Mouse (Mus musculus) intestine, embryonic 14.5 days (tissue): ENCODE measurements around the gene Spryd3. TPM values are rescaled to one million over a fixed set of nuclear protein-coding genes. Genes with fewer than 3 reads are reported as not detected.

Experiments
- ATAC-seq: fragments of 200-750 bp; cut with Nextera tagmentation; replicated peaks from 2 replicates; pipeline ENCODE4 v1.8.0; 2017; ENCODE audit warnings: low read depth, moderate number of reproducible peaks, moderate TSS enrichment, moderate library complexity; ENCODE audit not compliant: low FRiP score, low TSS enrichment
- DNase-seq: peaks from one replicate; pipeline ENCODE4 v3.0.0-alpha.2; 2018; ENCODE audit warnings: low spot score
- H3K27ac ChIP-seq: fragments of 300-500 bp; sonication (generic); 2 replicates; pipeline ENCODE4 v1.5.1; 2014; ENCODE audit warnings: low read depth, mild to moderate bottlenecking, control low read depth
- H3K27me3 ChIP-seq: fragments of 300-500 bp; sonication (generic); replicated peaks from 2 replicates; pipeline ENCODE4 v1.6.1; 2014; ENCODE audit warnings: low read length, control low read depth; ENCODE audit not compliant: control insufficient read depth, insufficient read depth
- H3K36me3 ChIP-seq: fragments of 300-500 bp; sonication (generic); 2 replicates; pipeline ENCODE4 v1.6.1; 2014; ENCODE audit warnings: low read length, control low read depth; ENCODE audit not compliant: control insufficient read depth, insufficient read depth
- H3K4me1 ChIP-seq: fragments of 300-500 bp; sonication (generic); replicated peaks from 2 replicates; pipeline ENCODE4 v1.6.1; 2014; ENCODE audit warnings: low read length, control low read depth, mixed read lengths; ENCODE audit not compliant: control insufficient read depth, insufficient read depth
- H3K4me2 ChIP-seq: fragments of 300-500 bp; sonication (generic); 2 replicates; pipeline ENCODE4 v1.6.1; 2014; ENCODE audit warnings: low read length
- H3K4me3 ChIP-seq: fragments of 300-500 bp; sonication (generic); 2 replicates; pipeline ENCODE4 v1.5.1; 2014; ENCODE audit warnings: low read depth, low read length, control low read depth, mixed read lengths
- H3K9ac ChIP-seq: fragments of 300-500 bp; sonication (generic); 2 replicates; pipeline ENCODE4 v1.6.1; 2014; ENCODE audit warnings: mild to moderate bottlenecking, low read length
- H3K9me3 ChIP-seq: fragments of 300-500 bp; sonication (generic); 2 replicates; pipeline ENCODE4 v1.6.1; 2016; ENCODE audit warnings: low read length, control low read depth; ENCODE audit not compliant: control insufficient read depth
- WGBS: fragments of 180-500 bp; shearing (Covaris S2); extraction: QIAGEN DNeasy Blood & Tissue Kit; methylation state at CpG from one replicate; pipeline ENCODE4 v1.1.7; 2014; 5-methylcytosine and 5-hydroxymethylcytosine counted together
- polyA plus RNA-seq: library from polyadenylated mRNA; unstranded; fragments of >200 nt; fragmentation: Nextera tagmentation; extraction: Ambion mirVana; gene quantifications from 2 replicates; pipeline ENCODE4 v1.2.1, GENCODE M21; 2014

Spryd3 gene
- polyA plus RNA-seq, 1 experiment from 2014 or later, result 16.1 TPM

DNA sequence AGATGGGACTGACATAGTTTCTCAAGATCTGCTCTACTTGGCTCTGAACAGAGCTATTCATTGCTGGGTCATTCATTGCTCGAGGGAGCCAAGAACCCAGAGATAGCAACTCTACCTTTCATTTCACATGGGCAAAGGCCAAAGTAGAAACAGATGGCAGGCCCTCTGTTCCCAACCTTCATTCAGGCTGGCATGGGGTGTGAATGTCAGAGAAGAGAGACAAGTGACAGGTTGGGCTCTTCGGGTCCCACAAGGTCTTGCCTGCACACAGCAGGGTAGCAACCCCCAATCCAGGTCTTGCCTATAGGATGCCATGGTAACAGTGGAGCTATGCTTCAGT is 16.2 kb downstream of the Spryd3 start:
- 91% methylated on average over 2 of the region's 2 CpGs for whole genome bisulfite sequencing
- no peak for ATAC-seq
- peaks cover 71% of the 10 kb centered on the region for H3K36me3 ChIP-seq

DNA sequence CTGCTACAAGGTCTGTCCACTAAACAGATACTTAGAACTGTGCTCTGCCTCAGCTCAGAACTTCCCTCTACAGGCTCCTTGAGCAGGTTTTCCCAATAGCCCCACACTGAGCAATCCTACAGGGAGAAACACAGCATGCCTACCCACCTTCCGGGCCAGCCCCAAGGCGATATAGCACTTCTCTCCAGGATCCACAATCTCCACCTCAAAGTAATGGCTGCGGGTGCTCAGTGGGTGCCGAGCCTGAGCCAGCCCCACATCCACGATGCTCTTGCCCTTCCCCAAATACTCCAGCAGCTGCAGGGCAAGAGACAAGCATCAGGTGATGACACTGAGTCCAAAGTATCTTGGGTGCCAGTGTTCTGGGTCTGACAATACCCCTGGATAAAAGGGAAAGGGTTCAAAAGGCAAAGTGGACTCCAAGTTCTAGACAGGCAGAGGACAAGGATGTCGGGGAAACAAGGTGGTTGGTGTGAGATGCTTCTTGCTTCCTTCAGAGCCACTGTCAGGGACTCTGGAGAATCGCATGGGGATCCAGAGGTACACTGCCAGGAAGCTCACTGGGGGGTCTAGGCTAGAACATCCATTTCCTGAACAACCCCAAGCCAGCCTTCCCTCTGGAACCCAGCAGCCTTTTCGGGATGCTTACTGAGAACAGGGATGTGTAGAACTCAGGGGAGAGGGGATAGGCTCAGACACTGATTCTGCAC is 16.8 kb downstream of the Spryd3 start:
- no peak overlapping the region for H3K27ac ChIP-seq
- H3K4me1 ChIP-seq, result peaks cover 8% of the 10 kb centered on the region; the same call in 1 of the 2 replicates
- ATAC-seq (no peak), DNase-seq (no peak)
- H3K4me2 ChIP-seq, result no peak overlapping the region
- H3K4me3 ChIP-seq, result no peak overlapping the region
- no peaks in the 10 kb centered on the region for H3K9me3 ChIP-seq
- peaks cover 74% of the 10 kb centered on the region for H3K36me3 ChIP-seq
- WGBS, result 71% methylated on average over 8 of the region's 8 CpGs
- H3K27me3 ChIP-seq, result no peaks in the 10 kb centered on the region
- H3K9ac ChIP-seq, result no peak overlapping the region

More for the DNA sequence above, 16.2 kb downstream of the Spryd3 start:
- H3K4me3 ChIP-seq, result no peak overlapping the region
- no peak overlapping the region for H3K27ac ChIP-seq
- peaks cover 8% of the 10 kb centered on the region; the same call in 1 of the 2 replicates for H3K4me1 ChIP-seq
- DNase-seq, result no peak
- H3K4me2 ChIP-seq, result no peak overlapping the region
- no peak overlapping the region for H3K9ac ChIP-seq
- H3K27me3 ChIP-seq, result no peaks in the 10 kb centered on the region
- H3K9me3 ChIP-seq, result no peaks in the 10 kb centered on the region

DNA sequence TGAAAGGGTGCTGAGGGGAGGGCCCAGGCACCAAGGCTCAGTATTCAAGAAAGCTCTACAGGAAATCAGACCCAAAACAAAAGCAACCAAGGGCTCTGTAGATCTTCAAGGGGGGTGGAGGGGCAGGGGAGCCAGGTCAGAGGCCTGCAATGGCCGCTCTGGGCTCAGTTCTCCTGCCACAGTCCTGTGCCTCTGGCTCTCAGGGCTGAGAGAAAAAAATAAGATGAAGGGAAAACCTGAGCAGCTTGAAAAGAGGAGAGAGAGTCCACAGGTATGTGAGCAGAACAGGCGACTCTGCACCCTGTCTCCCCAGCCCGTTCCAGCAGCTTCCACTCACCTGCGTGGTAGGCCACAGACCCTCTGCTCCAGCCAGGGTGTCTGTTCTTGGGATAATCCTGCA is 17.4 kb downstream of the Spryd3 start:
- peaks cover 80% of the 10 kb centered on the region for H3K36me3 ChIP-seq
- peaks cover 8% of the 10 kb centered on the region; the same call in 1 of the 2 replicates for H3K4me1 ChIP-seq
- no peak overlapping the region for H3K4me2 ChIP-seq
- no peak overlapping the region for H3K27ac ChIP-seq
- no peak for ATAC-seq
- DNase-seq, result no peak
- no peaks in the 10 kb centered on the region for H3K9me3 ChIP-seq
- no peak overlapping the region for H3K4me3 ChIP-seq
- WGBS, result 88% methylated on average over 4 of the region's 4 CpGs
- H3K27me3 ChIP-seq, result no peaks in the 10 kb centered on the region
- no peak overlapping the region for H3K9ac ChIP-seq

GRCm38 (mm10) chr15:102117461-102118443 is 18.3 kb downstream of the Spryd3 start:
- Histone ChIP-seq H3K9ac (no peak overlapping the region), H3K4me3 (no peak overlapping the region), H3K27me3 (no peaks in the 10 kb centered on the region), H3K27ac (no peak overlapping the region), H3K4me2 (no peak overlapping the region), H3K9me3 (no peaks in the 10 kb centered on the region), H3K4me1 (peaks cover 8% of the 10 kb centered on the region; the same call in 1 of the 2 replicates), H3K36me3 (peaks cover 85% of the 10 kb centered on the region)
- DNase-seq (no peak), ATAC-seq (no peak)
- WGBS, result 83% methylated on average over 19 of the region's 19 CpGs

GRCm38 (mm10) chr15:102116753-102117415 is 19.1 kb downstream of the Spryd3 start:
- no peaks in the 10 kb centered on the region for H3K27me3 ChIP-seq
- 62% methylated on average over 11 of the region's 11 CpGs for WGBS
- no peaks in the 10 kb centered on the region for H3K9me3 ChIP-seq
- peaks cover 90% of the 10 kb centered on the region for H3K36me3 ChIP-seq
- H3K9ac ChIP-seq, result no peak overlapping the region
- H3K4me2 ChIP-seq, result no peak overlapping the region
- H3K4me1 ChIP-seq, result peaks cover 8% of the 10 kb centered on the region; the same call in 1 of the 2 replicates
- no peak; the same call in 1 of the 2 replicates for ATAC-seq
- H3K4me3 ChIP-seq, result no peak overlapping the region
- no peak for DNase-seq
- peak overlapping the region; percentile 27; the same call in 1 of the 2 replicates for H3K27ac ChIP-seq

GRCm38 (mm10) chr15:102115731-102116231 is 20.3 kb downstream of the Spryd3 start:
- no peak overlapping the region for H3K27ac ChIP-seq
- ATAC-seq, result no peak

DNA sequence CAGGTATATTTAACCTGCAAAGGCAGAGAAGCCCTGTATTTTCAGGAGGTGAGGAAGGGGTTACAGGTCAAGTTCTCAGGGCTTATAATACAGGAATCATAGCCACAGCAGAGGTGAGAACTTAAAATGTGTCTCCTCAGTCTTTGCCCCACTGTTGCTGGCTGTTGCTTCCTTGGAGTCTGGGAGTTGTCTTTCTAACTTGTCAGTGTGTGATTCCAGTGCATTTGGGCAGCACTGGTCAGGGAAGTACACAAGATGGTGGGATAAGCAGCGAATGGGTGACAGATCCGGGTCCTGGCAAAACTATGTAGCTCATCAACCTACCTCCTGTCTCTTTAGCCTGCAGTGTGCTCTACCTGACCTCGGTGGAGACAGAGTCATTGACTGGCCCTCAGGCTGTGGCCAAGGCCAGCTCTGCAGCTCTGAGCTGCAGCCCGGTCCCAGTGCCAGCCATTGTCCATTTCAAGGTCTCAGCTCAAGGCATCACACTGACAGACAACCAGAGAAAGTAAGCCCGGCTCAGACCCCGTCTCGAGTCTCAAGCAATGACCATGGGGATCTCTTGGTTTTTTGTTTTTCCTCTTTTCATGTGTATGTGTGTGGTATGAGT is 21.3 kb downstream of the Spryd3 start:
- Histone ChIP-seq H3K27me3 (no peaks in the 10 kb centered on the region), H3K9ac (no peak overlapping the region), H3K27ac (no peak overlapping the region), H3K4me3 (no peak overlapping the region), H3K4me2 (no peak overlapping the region), H3K36me3 (peaks cover 98% of the 10 kb centered on the region), H3K4me1 (peaks cover 8% of the 10 kb centered on the region; the same call in 1 of the 2 replicates), H3K9me3 (no peaks in the 10 kb centered on the region)
- no peak for DNase-seq
- WGBS, result 87% methylated on average over 7 of the region's 7 CpGs
- no peak for ATAC-seq

More at GRCm38 (mm10) chr15:102115731-102116231, 20.3 kb downstream of the Spryd3 start:
- Histone ChIP-seq H3K4me1 (peaks cover 8% of the 10 kb centered on the region; the same call in 1 of the 2 replicates), H3K36me3 (peaks cover 90% of the 10 kb centered on the region), H3K9me3 (no peaks in the 10 kb centered on the region), H3K4me3 (no peak overlapping the region), H3K27me3 (no peaks in the 10 kb centered on the region), H3K9ac (no peak overlapping the region), H3K4me2 (no peak overlapping the region)
- WGBS, result 75% methylated on average over 9 of the region's 9 CpGs
- no peak for DNase-seq

GRCm38 (mm10) chr15:102113674-102114073 is 22.4 kb downstream of the Spryd3 start:
- no peaks in the 10 kb centered on the region for H3K27me3 ChIP-seq
- ATAC-seq (no peak), DNase-seq (no peak)
- no peak overlapping the region for H3K27ac ChIP-seq
- 82% methylated on average over 4 of the region's 4 CpGs for WGBS
- no peak overlapping the region for H3K4me3 ChIP-seq
- no peaks in the 10 kb centered on the region for H3K9me3 ChIP-seq
- H3K4me1 ChIP-seq, result peaks cover 10% of the 10 kb centered on the region
- H3K4me2 ChIP-seq, result no peak overlapping the region
- H3K36me3 ChIP-seq, result peaks cover 94% of the 10 kb centered on the region
- no peak overlapping the region for H3K9ac ChIP-seq
